Comparison of ENCODE assay signal across 8 mouse cellular contexts in genomic region chr1:166379630-166380231, GRCm38 (mm10). TPM values are rescaled to one million over a fixed set of nuclear protein-coding genes. Genes with fewer than 3 reads are reported as not detected.
DNase-seq lines count a peak whose midpoint lies in the region; ATAC-seq lines count a peak whose summit lies in the region.

No protein-coding gene starts in this region.

- peaks cover 19% of the 10 kb centered on the region for H3K4me1 ChIP-seq in hindbrain, embryonic 12.5 days

- H3K27ac ChIP-seq in hindbrain, embryonic 12.5 days = peak overlapping the region; percentile 81

- peaks cover 21% of the 10 kb centered on the region for H3K36me3 ChIP-seq in hindbrain, embryonic 12.5 days

- peak overlapping the region; percentile 64 for H3K4me2 ChIP-seq in hindbrain, embryonic 12.5 days (replicated peaks)

- H3K4me3 ChIP-seq in hindbrain, embryonic 12.5 days = peak overlapping the region; percentile 75

- DNase-seq in MN1 (ENCODE audit: low spot score) = peak; percentile 70
- DNase-seq in cerebellum, adult 9-10 months = peak; percentile 76
- peak; percentile 68 to 69 for DNase-seq in layer of hippocampus, postnatal 14 days (ENCODE audit: low spot score in 2 of 2)
- peak; percentile 67 for DNase-seq in lung, postnatal 36 days
- peak; percentile 62 for DNase-seq in retina, embryonic 14.5 days (ENCODE audit: low spot score)
- DNase-seq in thymus, postnatal 36 days = peak; percentile 67 to 75

- peak; percentile 50 for ATAC-seq in frontal cortex, adult (ENCODE audit: low TSS enrichment)
- ATAC-seq in hindbrain, embryonic 12.5 days (ENCODE audit: low FRiP score) = peak; percentile 70

- no peaks in the 10 kb centered on the region for H3K9me3 ChIP-seq in hindbrain, embryonic 12.5 days (replicated peaks)

- no peaks in the 10 kb centered on the region for H3K27me3 ChIP-seq in hindbrain, embryonic 12.5 days

- peak overlapping the region; percentile 90 for H3K9ac ChIP-seq in hindbrain, embryonic 12.5 days

- 1% methylated on average over 40 of the region's 41 CpGs for whole genome bisulfite sequencing in hindbrain, embryonic 12.5 days

RNA-seq across cellular contexts. Expression of gene Tada1, which starts 0.8 kb away (rescaled TPM):
- polyA plus RNA-seq in hindbrain, embryonic 12.5 days (2016; fragmentation: Nextera tagmentation; extraction: Ambion mirVana) = 58.4 and 61.3 TPM in 2 replicates
- 10 to 100 TPM; 36.1 to 38.9 TPM for total RNA-seq in layer of hippocampus, postnatal 14 days (2021)

RNA-seq across cellular contexts. Expression of gene Pogk, which starts 29.9 kb away (rescaled TPM):
- polyA plus RNA-seq in hindbrain, embryonic 12.5 days (2016; fragmentation: Nextera tagmentation; extraction: Ambion mirVana) = 45.3 and 50.3 TPM in 2 replicates
- 10 to 100 TPM; 28.8 to 29.4 TPM for total RNA-seq in layer of hippocampus, postnatal 14 days (2021)

Comparison
In these comparisons a context has a peak if more than half of its experiments do, and no peak if none do; other contexts are left out.
1. Peak in every context shown above with its lines: DNase-seq, ATAC-seq, H3K4me3 ChIP-seq and H3K27ac ChIP-seq.